In the genomic region with DNA sequence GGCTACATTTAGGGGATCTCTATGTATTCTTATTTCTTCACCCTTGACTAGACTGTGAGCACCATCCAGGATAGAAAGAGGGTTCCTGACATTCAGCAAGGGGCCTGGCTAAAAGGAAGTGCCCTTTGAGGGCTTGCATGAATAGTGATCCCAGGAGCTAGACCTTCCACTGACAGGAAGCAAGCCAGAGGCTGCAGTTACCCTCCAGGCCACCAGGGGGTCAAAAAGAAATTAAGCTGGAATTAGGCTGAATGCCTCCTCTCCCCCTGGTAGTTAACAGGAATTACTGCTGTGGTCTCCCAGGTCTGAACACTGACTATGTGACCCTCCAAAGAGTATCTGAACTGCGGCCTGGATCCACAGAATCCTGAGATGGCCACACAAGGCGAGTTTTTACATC, we compare ENCODE assay signal across 17 mouse cellular contexts. TPM values are rescaled to one million over a fixed set of nuclear protein-coding genes. Genes with fewer than 3 reads are reported as not detected.
DNase-seq lines count a peak whose midpoint lies in the region; ATAC-seq and TF ChIP-seq lines count a peak whose summit lies in the region.
"Had no signal": no experiment of that assay in that cellular context is flagged by ENCODE, and none has a peak within 500 bp of the region (broad histone marks: within the 10 kb centered on the region; RNA-seq: fewer than 3 reads in every experiment).

No protein-coding gene starts in this region.

- intact Hi-C loops in left cerebral cortex, adult 2 months (cut with DNase I), result no loop called here

- whole genome bisulfite sequencing in midbrain, embryonic 13.5 days, result 82% methylated on average over 2 of the region's 2 CpGs

- no peak overlapping the region for H3K9ac ChIP-seq in midbrain, embryonic 13.5 days (replicated peaks)
- H3K9ac ChIP-seq: heart, embryonic 12.5 days; hindbrain, embryonic 14.5 days; midbrain, embryonic 15.5 days had no signal

- no peak overlapping the region for H3K4me3 ChIP-seq in left cerebral cortex, adult 2 months
- no peak overlapping the region for H3K4me3 ChIP-seq in G1E (ENCODE audit: low read depth, low read length)
- no peak overlapping the region for H3K4me3 ChIP-seq in midbrain, embryonic 13.5 days (replicated peaks)
- H3K4me3 ChIP-seq: heart, embryonic 12.5 days; midbrain, embryonic 15.5 days had no signal

- no peak for DNase-seq in left cerebral cortex, adult 2 months (ENCODE audit: extremely low spot score in 1 of 2, low spot score in 2 of 2)
- DNase-seq in left cerebral cortex, adult 8-10 months (ENCODE audit: low spot score in 2 of 2), result no peak
- peak; percentile 7 to 12 for DNase-seq in B cell, adult 2 months
- no peak for DNase-seq in G1E (ENCODE audit: low spot score)
- no peak for DNase-seq in right cerebral cortex, postnatal 14 days
- DNase-seq: adrenal gland, postnatal 14 days; cerebellum, adult 11 months; lung, postnatal 10 days had no signal

- 0 out of 2 replicates have a peak, but pooled peaks cover 9% of the 10 kb centered on the region for H3K9me3 ChIP-seq in G1E (replicated peaks)
- no peaks in the 10 kb centered on the region for H3K9me3 ChIP-seq in midbrain, embryonic 13.5 days
- H3K9me3 ChIP-seq: heart, embryonic 12.5 days; midbrain, embryonic 15.5 days had no signal

- no peaks in the 10 kb centered on the region for H3K36me3 ChIP-seq in G1E (replicated peaks)
- H3K36me3 ChIP-seq in midbrain, embryonic 13.5 days, result no peaks in the 10 kb centered on the region
- H3K36me3 ChIP-seq: heart, embryonic 12.5 days; midbrain, embryonic 15.5 days had no signal

- H3K4me1 ChIP-seq in G1E (ENCODE audit: insufficient read depth, low read depth, low read length), result no peaks in the 10 kb centered on the region
- H3K4me1 ChIP-seq in midbrain, embryonic 13.5 days (replicated peaks), result no peaks in the 10 kb centered on the region
- H3K4me1 ChIP-seq: heart, embryonic 12.5 days; midbrain, embryonic 15.5 days had no signal

- H3K27me3 ChIP-seq in G1E (ENCODE audit: insufficient read depth, low read length), result no peaks in the 10 kb centered on the region
- H3K27me3 ChIP-seq in midbrain, embryonic 13.5 days, result no peaks in the 10 kb centered on the region
- H3K27me3 ChIP-seq: midbrain, embryonic 15.5 days had no signal

- TF ChIP-seq CTCF in left cerebral cortex, adult 2 months (IDR thresholded peaks at IDR 0.05), result peak; percentile 24
- peak; percentile 42; the same call in 1 of the 2 replicates for TF ChIP-seq CTCF in G1E (IDR thresholded peaks at IDR 0.05; ENCODE audit: low read depth, low read length)

- ATAC-seq in G1E (ENCODE audit: extremely low read depth, insufficient number of reproducible peaks, low FRiP score, poor library complexity, severe bottlenecking), result no peak
- ATAC-seq in megakaryocyte progenitor cell, adult 5-6 weeks (replicated peaks; ENCODE audit: poor library complexity), result peak; percentile 56; the same call in 1 of the 2 replicates
- ATAC-seq in midbrain, embryonic 13.5 days, result no peak
- ATAC-seq: midbrain, embryonic 15.5 days had no signal

- no peak overlapping the region for H3K27ac ChIP-seq in left cerebral cortex, adult 2 months
- no peak overlapping the region for H3K27ac ChIP-seq in midbrain, embryonic 13.5 days
- H3K27ac ChIP-seq: hindbrain, embryonic 14.5 days; midbrain, embryonic 15.5 days had no signal

- no peak overlapping the region for H3K4me2 ChIP-seq in midbrain, embryonic 13.5 days (replicated peaks)
- H3K4me2 ChIP-seq: heart, embryonic 12.5 days; hindbrain, embryonic 14.5 days; midbrain, embryonic 15.5 days had no signal

RNA-seq across cellular contexts. Expression of gene Gm12830, which starts 27.7 kb away (rescaled TPM):
- total RNA-seq in left cerebral cortex, adult 2 months (2021), result not detected
- not detected for total RNA-seq in left cerebral cortex, adult 8-10 months (2022)
- total RNA-seq in G1E (2014; fragmentation: Nextera tagmentation) (not detected in 2 replicates), G1E (2017) (0.05 and 0.06 TPM in 2 replicates)
- not detected in 2 replicates for polyA plus RNA-seq in G1E (2012)
- total RNA-seq in megakaryocyte progenitor cell, adult 5-6 weeks (2015), result not detected in 2 replicates
- total RNA-seq in megakaryocyte progenitor cell, adult 5-6 weeks (2017), result not detected in 2 replicates
- polyA plus RNA-seq in midbrain, embryonic 13.5 days (2015; fragmentation: Nextera tagmentation; extraction: Ambion mirVana), result 0.08 TPM in 1 of 2 replicates, not detected in the other
- total RNA-seq: adrenal gland, postnatal 14 days; left cerebral cortex, postnatal 36 days had no signal
- polyA plus RNA-seq: heart, embryonic 12.5 days; hindbrain, embryonic 14.5 days; large intestine, adult 2 months; midbrain, embryonic 15.5 days; neural tube, embryonic 14.5 days; stomach, embryonic 14.5 days had no signal

Comparison
In these comparisons a context has a peak if more than half of its experiments do, and no peak if none do; other contexts are left out.
1. DNase-seq: peak in B cell, adult 2 months (2 of 2); none in left cerebral cortex, adult 2 months (0 of 2), left cerebral cortex, adult 8-10 months (0 of 2), G1E (single experiment) and right cerebral cortex, postnatal 14 days (single experiment).